Mouse (Mus musculus) midbrain, embryonic 14.5 days (tissue): ENCODE results near the gene Ldlrap1. TPM values are rescaled to one million over a fixed set of nuclear protein-coding genes. Genes with fewer than 3 reads are reported as not detected.
A peak's percentile ranks its signal among the peaks of the same experiment; 100 is the strongest.

Experiments used
- ATAC-seq: fragments of 200-750 bp; cut with Nextera tagmentation; 2 replicates; pipeline ENCODE4 v1.8.0; 2017; ENCODE audit warnings: moderate number of reproducible peaks, moderate library complexity; ENCODE audit not compliant: low FRiP score, low TSS enrichment
- DNase-seq: peaks from one replicate; pipeline ENCODE4 v3.0.0-alpha.2; 2015
- H3K27ac ChIP-seq: fragments of 300-500 bp; sonication (generic); replicated peaks from 2 replicates; pipeline ENCODE4 v1.5.1; 2014; ENCODE audit warnings: mild to moderate bottlenecking, low read depth, low read length, moderate library complexity
- H3K27me3 ChIP-seq: fragments of 300-500 bp; sonication (generic); 2 replicates; pipeline ENCODE4 v1.6.1; 2014; ENCODE audit warnings: low read length, control low read depth, mixed read lengths; ENCODE audit not compliant: control insufficient read depth, insufficient read depth
- H3K36me3 ChIP-seq: fragments of 300-500 bp; sonication (generic); 2 replicates; pipeline ENCODE4 v1.6.1; 2014; ENCODE audit warnings: low read length, control low read depth; ENCODE audit not compliant: control insufficient read depth, insufficient read depth
- H3K4me1 ChIP-seq: fragments of 300-500 bp; sonication (generic); 2 replicates; pipeline ENCODE4 v1.6.1; 2014; ENCODE audit warnings: mild to moderate bottlenecking, antibody characterized with exemption, low read length, control low read depth; ENCODE audit not compliant: control insufficient read depth, insufficient read depth
- H3K4me2 ChIP-seq: fragments of 300-500 bp; sonication (generic); 2 replicates; pipeline ENCODE4 v1.6.1; 2014; ENCODE audit warnings: mild to moderate bottlenecking, low read length, moderate library complexity
- H3K4me3 ChIP-seq: fragments of 300-500 bp; sonication (generic); replicated peaks from 2 replicates; pipeline ENCODE4 v1.5.1; 2014; ENCODE audit warnings: low read depth, low read length
- H3K9ac ChIP-seq: fragments of 300-500 bp; sonication (generic); replicated peaks from 2 replicates; pipeline ENCODE4 v1.6.1; 2014; ENCODE audit warnings: mild to moderate bottlenecking, low read length, moderate library complexity
- H3K9me3 ChIP-seq: fragments of 300-500 bp; sonication (generic); 2 replicates; pipeline ENCODE4 v1.6.1; 2016; ENCODE audit warnings: low read length, control low read depth, mixed read lengths; ENCODE audit not compliant: control insufficient read depth
- WGBS: fragments of 180-500 bp; shearing (Covaris S2); extraction: QIAGEN DNeasy Blood & Tissue Kit; methylation state at CpG from one replicate; pipeline ENCODE4 v1.1.7; 2014; 5-methylcytosine and 5-hydroxymethylcytosine counted together
- polyA plus RNA-seq: library from polyadenylated mRNA; unstranded; fragments of >200 nt; fragmentation: Nextera tagmentation; extraction: Ambion mirVana; gene quantifications from 2 replicates; pipeline ENCODE4 v1.2.1, GENCODE M21; 2014

The Ldlrap1 gene
- 0.69 and 1.9 TPM in 2 replicates for polyA plus RNA-seq

GRCm38 (mm10) chr4:134767426-134768225 lies at the start of gene Ldlrap1:
Gene Ldlrap1, minus strand, starts transcription at chr4:134768024.
- no peaks in the 10 kb centered on the region for H3K9me3 ChIP-seq
- peak within 1 kb of the TSS; percentile 79 for H3K4me2 ChIP-seq
- peaks cover 12% of the 10 kb centered on the region for H3K4me1 ChIP-seq
- H3K27me3 ChIP-seq = peaks cover 39% of the 10 kb centered on the region; the same call in 1 of the 2 replicates
- H3K4me3 ChIP-seq = peak within 1 kb of the TSS; percentile 44
- DNase-seq = peak; percentile 78
- WGBS = under 1% methylated on average over 74 of the region's 80 CpGs
- peak within 1 kb of the TSS; percentile 49 for H3K9ac ChIP-seq
- peak; percentile 46; the same call in 1 of the 2 replicates for ATAC-seq
- H3K36me3 ChIP-seq = no peaks in the 10 kb centered on the region
- no peak within 1 kb of the TSS for H3K27ac ChIP-seq

GRCm38 (mm10) chr4:134814229-134814571 lies 46.4 kb upstream of the Ldlrap1 start:
- no peak for ATAC-seq
- Histone ChIP-seq H3K27me3 (no peaks in the 10 kb centered on the region), H3K27ac (no peak overlapping the region), H3K9ac (no peak overlapping the region), H3K4me1 (no peaks in the 10 kb centered on the region), H3K4me2 (no peak overlapping the region), H3K4me3 (no peak overlapping the region), H3K36me3 (peaks cover 44% of the 10 kb centered on the region), H3K9me3 (no peaks in the 10 kb centered on the region)
- DNase-seq = no peak
- WGBS = 91% methylated on average over 4 of the region's 4 CpGs

GRCm38 (mm10) chr4:134813406-134814228 lies 45.8 kb upstream of the Ldlrap1 start:
- no peak overlapping the region for H3K4me3 ChIP-seq
- H3K9ac ChIP-seq = no peak overlapping the region
- H3K9me3 ChIP-seq = no peaks in the 10 kb centered on the region
- no peaks in the 10 kb centered on the region for H3K4me1 ChIP-seq
- DNase-seq (no peak), ATAC-seq (no peak)
- 88% methylated on average over 17 of the region's 17 CpGs for WGBS
- H3K4me2 ChIP-seq = no peak overlapping the region
- H3K36me3 ChIP-seq = peaks cover 50% of the 10 kb centered on the region
- no peaks in the 10 kb centered on the region for H3K27me3 ChIP-seq
- H3K27ac ChIP-seq = no peak overlapping the region

GRCm38 (mm10) chr4:134804765-134805164 lies 36.9 kb upstream of the Ldlrap1 start:
- DNase-seq = no peak
- no peaks in the 10 kb centered on the region for H3K4me1 ChIP-seq
- H3K27ac ChIP-seq = no peak overlapping the region
- no peak for ATAC-seq
- H3K27me3 ChIP-seq = no peaks in the 10 kb centered on the region
- no peaks in the 10 kb centered on the region for H3K9me3 ChIP-seq
- 87% methylated on average over 5 of the region's 5 CpGs for WGBS
- peaks cover 90% of the 10 kb centered on the region for H3K36me3 ChIP-seq
- H3K9ac ChIP-seq = no peak overlapping the region
- H3K4me3 ChIP-seq = no peak overlapping the region
- no peak overlapping the region for H3K4me2 ChIP-seq

- 97% methylated on average over 3 of the region's 3 CpGs for WGBS
- H3K27ac ChIP-seq = no peak overlapping the region
- peaks cover 70% of the 10 kb centered on the region for H3K36me3 ChIP-seq
- no peaks in the 10 kb centered on the region for H3K4me1 ChIP-seq
- no peak overlapping the region for H3K4me2 ChIP-seq
- H3K4me3 ChIP-seq = no peak overlapping the region
- H3K9ac ChIP-seq = no peak overlapping the region
- no peak for DNase-seq
- no peak for ATAC-seq
- no peaks in the 10 kb centered on the region for H3K9me3 ChIP-seq
- H3K27me3 ChIP-seq = no peaks in the 10 kb centered on the region
Measured at GRCm38 (mm10) chr4:134802765-134803164, 34.9 kb upstream of the Ldlrap1 start.

GRCm38 (mm10) chr4:134802155-134802554 lies 34.3 kb upstream of the Ldlrap1 start:
- no peak overlapping the region for H3K4me3 ChIP-seq
- no peak overlapping the region for H3K9ac ChIP-seq
- 93% methylated on average over 10 of the region's 10 CpGs for WGBS
- no peak overlapping the region for H3K4me2 ChIP-seq
- DNase-seq = no peak
- H3K9me3 ChIP-seq = no peaks in the 10 kb centered on the region
- H3K36me3 ChIP-seq = peaks cover 65% of the 10 kb centered on the region
- no peak overlapping the region for H3K27ac ChIP-seq
- no peaks in the 10 kb centered on the region for H3K4me1 ChIP-seq
- ATAC-seq = no peak
- H3K27me3 ChIP-seq = no peaks in the 10 kb centered on the region

- ATAC-seq = no peak
- Histone ChIP-seq H3K36me3 (peaks cover 51% of the 10 kb centered on the region), H3K27me3 (no peaks in the 10 kb centered on the region)
Measured at GRCm38 (mm10) chr4:134800693-134801092, 32.9 kb upstream of the Ldlrap1 start.

GRCm38 (mm10) chr4:134800098-134800497 lies 32.3 kb upstream of the Ldlrap1 start:
- Histone ChIP-seq H3K27ac (no peak overlapping the region), H3K27me3 (no peaks in the 10 kb centered on the region), H3K4me1 (no peaks in the 10 kb centered on the region), H3K36me3 (peaks cover 45% of the 10 kb centered on the region), H3K9ac (no peak overlapping the region), H3K4me3 (no peak overlapping the region), H3K4me2 (no peak overlapping the region), H3K9me3 (no peaks in the 10 kb centered on the region)
- ATAC-seq (no peak), DNase-seq (no peak)
- 84% methylated on average over 8 of the region's 8 CpGs for WGBS

More at GRCm38 (mm10) chr4:134800693-134801092, 32.9 kb upstream of the Ldlrap1 start:
- Histone ChIP-seq H3K4me2 (no peak overlapping the region), H3K4me3 (no peak overlapping the region), H3K9ac (no peak overlapping the region), H3K4me1 (no peaks in the 10 kb centered on the region), H3K9me3 (no peaks in the 10 kb centered on the region), H3K27ac (no peak overlapping the region)
- no peak for DNase-seq
- WGBS = 63% methylated on average over 10 of the region's 10 CpGs
